Mouse (Mus musculus) cerebellum, adult 2 months (tissue): ENCODE data around the gene Stard10.

Experiments
- CTCF ChIP-seq: fragments of 200-500 bp; IDR thresholded peaks from 2 replicates; pipeline ENCODE4 v1.5.1; 2011; ENCODE audit warnings: low read depth, mild to moderate bottlenecking, control low read depth, low read length, moderate library complexity, borderline replicate concordance; ENCODE audit not compliant: insufficient read depth
- POLR2A ChIP-seq: fragments of 200-500 bp; IDR thresholded peaks from 2 replicates; pipeline ENCODE4 v1.6.1; 2011; ENCODE audit warnings: low read length, control low read depth, borderline replicate concordance; ENCODE audit not compliant: insufficient read depth

- TF ChIP-seq CTCF (no peak), POLR2A (no peak)
These were observed 65.5 kb downstream of the Stard10 start for GRCm38 (mm10) chr7:101382378-101382777.
